Mouse (Mus musculus) lung, postnatal 10 days (tissue): Measurements from ENCODE around the gene Slc22a14.
A peak's percentile ranks its signal among the peaks of the same experiment; 100 is the strongest.

Source experiments
- DNase-seq: peaks from one replicate; pipeline ENCODE4 v3.0.0; 2021

The Slc22a14 gene

GRCm38 (mm10) chr9:119355943-119356342, 9.4 kb downstream of the Slc22a14 start:
- no peak for DNase-seq

GRCm38 (mm10) chr9:119353926-119354325, 11.4 kb downstream of the Slc22a14 start:
- no peak for DNase-seq

GRCm38 (mm10) chr9:119352060-119352459, 13.3 kb downstream of the Slc22a14 start:
- DNase-seq: peak; percentile 87

GRCm38 (mm10) chr9:119350947-119351705, 14.2 kb downstream of the Slc22a14 start:
- DNase-seq: no peak

- DNase-seq: no peak
Measured at GRCm38 (mm10) chr9:119350531-119350930, 14.8 kb downstream of the Slc22a14 start.

- DNase-seq: no peak
Measured at GRCm38 (mm10) chr9:119346376-119346775, 19.0 kb downstream of the Slc22a14 start.

GRCm38 (mm10) chr9:119342728-119343127, 22.6 kb downstream of the Slc22a14 start:
- DNase-seq: no peak

- peak; percentile 99 for DNase-seq
Measured at GRCm38 (mm10) chr9:119340909-119341816, 24.2 kb downstream of the Slc22a14 start, which contains the start of gene Myd88. Myd88 (minus strand) TSS chr9:119341411.

GRCm38 (mm10) chr9:119340212-119340580, 25.2 kb downstream of the Slc22a14 start:
- DNase-seq: no peak

GRCm38 (mm10) chr9:119339558-119340211, 25.7 kb downstream of the Slc22a14 start, which contains the start of gene Acaa1a:
Acaa1a (plus strand) TSS chr9:119339676.
- peak; percentile 91 for DNase-seq

- no peak for DNase-seq
Measured at GRCm38 (mm10) chr9:119339106-119339505, 26.2 kb downstream of the Slc22a14 start.

GRCm38 (mm10) chr9:119338350-119338749, 27.0 kb downstream of the Slc22a14 start:
- no peak for DNase-seq

GRCm38 (mm10) chr9:119337842-119338241, 27.5 kb downstream of the Slc22a14 start:
- DNase-seq: no peak

- no peak for DNase-seq
Measured at GRCm38 (mm10) chr9:119335571-119335970, 29.8 kb downstream of the Slc22a14 start.

- no peak for DNase-seq
Measured at GRCm38 (mm10) chr9:119334834-119335233, 30.5 kb downstream of the Slc22a14 start.

- peak; percentile 80 for DNase-seq
Measured at GRCm38 (mm10) chr9:119334324-119334723, 31.0 kb downstream of the Slc22a14 start.

- DNase-seq: no peak
Measured at GRCm38 (mm10) chr9:119330186-119330963, 35.0 kb downstream of the Slc22a14 start.

- DNase-seq: no peak
Measured at GRCm38 (mm10) chr9:119328488-119328887, 36.9 kb downstream of the Slc22a14 start.

GRCm38 (mm10) chr9:119324130-119324529, 41.2 kb downstream of the Slc22a14 start:
- no peak for DNase-seq

GRCm38 (mm10) chr9:119323260-119323645, 42.1 kb downstream of the Slc22a14 start:
- DNase-seq: no peak

GRCm38 (mm10) chr9:119322289-119323259, 42.8 kb downstream of the Slc22a14 start, which contains the start of gene Oxsr1:
Oxsr1 (minus strand) TSS chr9:119322427.
- peak; percentile 99 for DNase-seq
